Mouse (Mus musculus): ENCODE results near the gene Gm10330. TPM values are rescaled to one million over a fixed set of nuclear protein-coding genes. Genes with fewer than 3 reads are reported as not detected.
"Not testable (repeated sequence)": the region's sequence is repeated elsewhere in the genome, so short reads cannot be mapped to it uniquely, and the experiment has no call there.

Gene Gm10330
- 0.55 and 1.1 TPM in 2 replicates for polyA plus RNA-seq (2014; fragmentation: Nextera tagmentation; extraction: Ambion mirVana)

DNA sequence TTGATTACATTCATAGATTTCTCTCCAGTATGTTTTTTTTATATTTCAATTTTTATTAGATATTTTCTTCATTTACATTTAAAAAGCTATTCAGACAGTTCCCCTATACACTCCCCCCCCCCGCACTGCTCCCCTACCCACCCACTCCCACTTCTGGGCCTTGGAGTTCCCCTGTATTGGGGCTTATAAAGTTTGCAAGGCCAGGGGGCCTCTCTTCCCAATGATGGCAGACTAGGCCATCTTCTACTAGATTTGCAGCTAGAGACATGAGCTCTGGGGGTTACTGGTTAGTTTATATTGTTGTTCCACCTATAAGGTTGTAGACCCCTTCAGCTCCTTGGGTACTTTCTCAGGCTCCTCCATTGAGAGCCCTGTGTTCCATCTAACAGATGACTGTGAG, at the start of gene Gm10330:
Gene Gm10330, minus strand, starts transcription at position 101 of the 400 bp plus-strand sequence.
- not testable (repeated sequence) for H3K9me3 ChIP-seq (ENCODE audit: control insufficient read depth, low read depth, low read length); H3K36me3 ChIP-seq (ENCODE audit: control insufficient read depth, insufficient read depth, low read length); H3K27ac ChIP-seq (ENCODE audit: low read length); H3K4me3 ChIP-seq (ENCODE audit: low read depth, low read length); ATAC-seq (ENCODE audit: insufficient number of reproducible peaks, insufficient read depth, low FRiP score, low read depth); H3K9ac ChIP-seq (replicated peaks; ENCODE audit: low read depth, low read length); H3K4me1 ChIP-seq (ENCODE audit: control insufficient read depth, insufficient read depth, low read length); H3K27me3 ChIP-seq (ENCODE audit: control insufficient read depth, insufficient read depth, low read length); H3K4me2 ChIP-seq (replicated peaks; ENCODE audit: low read depth, low read length)
- 96% methylated on average over 1 of the region's 1 CpGs for WGBS

GRCm38 (mm10) chr12:23800776-23801175, 20.7 kb upstream of the Gm10330 start:
- H3K9ac ChIP-seq (replicated peaks; ENCODE audit: low read depth, low read length); H3K4me3 ChIP-seq (ENCODE audit: low read depth, low read length); H3K27ac ChIP-seq (ENCODE audit: low read length); H3K36me3 ChIP-seq (ENCODE audit: control insufficient read depth, insufficient read depth, low read length); H3K9me3 ChIP-seq (ENCODE audit: control insufficient read depth, low read depth, low read length); H3K4me1 ChIP-seq (ENCODE audit: control insufficient read depth, insufficient read depth, low read length); H3K27me3 ChIP-seq (ENCODE audit: control insufficient read depth, insufficient read depth, low read length); H3K4me2 ChIP-seq (replicated peaks; ENCODE audit: low read depth, low read length); ATAC-seq (ENCODE audit: insufficient number of reproducible peaks, insufficient read depth, low FRiP score, low read depth): not testable (repeated sequence)
- WGBS, result 15% methylated on average over 39 of the region's 43 CpGs

GRCm38 (mm10) chr12:23800366-23800765, 20.3 kb upstream of the Gm10330 start:
- H3K9ac ChIP-seq (replicated peaks; ENCODE audit: low read depth, low read length); H3K27me3 ChIP-seq (ENCODE audit: control insufficient read depth, insufficient read depth, low read length); H3K36me3 ChIP-seq (ENCODE audit: control insufficient read depth, insufficient read depth, low read length); H3K4me2 ChIP-seq (replicated peaks; ENCODE audit: low read depth, low read length); ATAC-seq (ENCODE audit: insufficient number of reproducible peaks, insufficient read depth, low FRiP score, low read depth); H3K27ac ChIP-seq (ENCODE audit: low read length); H3K9me3 ChIP-seq (ENCODE audit: control insufficient read depth, low read depth, low read length); H3K4me1 ChIP-seq (ENCODE audit: control insufficient read depth, insufficient read depth, low read length); H3K4me3 ChIP-seq (ENCODE audit: low read depth, low read length): not testable (repeated sequence)
- WGBS, result 24% methylated on average over 19 of the region's 48 CpGs

Data from stomach, embryonic 14.5 days (tissue).